ENCODE assay signal across 8 mouse cellular contexts in the genomic region with DNA sequence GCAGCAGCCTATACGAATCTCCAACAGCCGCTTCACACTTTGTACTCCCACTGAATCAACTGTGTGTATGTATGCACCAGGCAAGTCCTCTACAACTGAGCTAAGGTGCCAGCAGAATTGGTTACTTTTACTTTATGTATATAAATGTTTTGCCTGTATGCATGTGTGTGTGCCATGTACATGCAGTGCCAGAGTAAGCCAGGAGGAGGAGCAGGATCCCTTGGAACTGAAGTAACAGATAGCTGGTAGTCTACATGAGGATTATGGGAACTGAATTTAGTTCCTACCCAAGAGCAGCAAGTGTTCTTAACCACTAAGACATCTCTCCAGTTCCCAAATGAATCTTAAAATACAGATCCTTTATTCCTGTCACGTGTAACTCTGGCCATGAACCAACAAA. TPM values are rescaled to one million over a fixed set of nuclear protein-coding genes. Genes with fewer than 3 reads are reported as not detected.
A peak's percentile ranks its signal among the peaks of the same experiment; 100 is the strongest.
DNase-seq lines count a peak whose midpoint lies in the region.
"Had no signal": no experiment of that assay in that cellular context is flagged by ENCODE, and none has a peak within 500 bp of the region (broad histone marks: within the 10 kb centered on the region; RNA-seq: fewer than 3 reads in every experiment).

No protein-coding gene starts in this region.

- intact Hi-C loops in left cerebral cortex, postnatal 4 days (cut with DNase I), result no loop called here

- peak; percentile 11 for DNase-seq in left cerebral cortex, postnatal 4 days
- no peak for DNase-seq in left cerebral cortex, adult 18-20 months (ENCODE audit: low spot score in 2 of 2)
- DNase-seq in MEL-GATA-1-ER (ENCODE audit: extremely low read depth, low read depth), result peak; percentile 45
- peak; percentile 38 for DNase-seq in c-Kit-positive CD71-positive TER-119-negative erythroid progenitor cells, embryonic 14.5 days (ENCODE audit: low read depth)
- peak; percentile 53 to 69 for DNase-seq in kidney, postnatal 25 days
- DNase-seq in splenic B cell, adult 2 months (ENCODE audit: low read depth, low spot score), result peak; percentile 67
- DNase-seq in ovary, postnatal 10 days (ENCODE audit: low spot score), result no peak

- H3K36me3 ChIP-seq in splenic B cell, adult 2 months (ENCODE audit: control insufficient read depth, insufficient read depth, low read length, poor library complexity, severe bottlenecking), result no peaks in the 10 kb centered on the region

- no peaks in the 10 kb centered on the region for H3K27me3 ChIP-seq in splenic B cell, adult 2 months (ENCODE audit: control insufficient read depth, insufficient read depth, low read length, poor library complexity, severe bottlenecking)
- H3K27me3 ChIP-seq: embryonic facial prominence, embryonic 13.5 days had no signal

RNA-seq across cellular contexts. Expression of gene Mcam, which starts 48.0 kb away (rescaled TPM):
- total RNA-seq in left cerebral cortex, postnatal 4 days (2021), result 10 to 100 TPM; 13.7 to 16.9 TPM
- 10 to 100 TPM in 1 of 2 experiments, 1 to 10 TPM in 1; 8.7 to 10.3 TPM for total RNA-seq in left cerebral cortex, adult 18-20 months (2021)

RNA-seq across cellular contexts. Expression of gene Cbl, which starts 51.6 kb away (rescaled TPM):
- total RNA-seq in left cerebral cortex, postnatal 4 days (2021), result 10 to 100 TPM; 58.4 to 62.4 TPM
- total RNA-seq in left cerebral cortex, adult 18-20 months (2021), result 10 to 100 TPM; 51.1 to 56.3 TPM

RNA-seq across cellular contexts. Expression of gene Ccdc153, which starts 58.2 kb away (rescaled TPM):
- total RNA-seq in left cerebral cortex, postnatal 4 days (2021), result 1 to 10 TPM; 3.5 to 4.6 TPM
- 1 to 10 TPM in 1 of 2 experiments, not detected in 1; 1.8 TPM for total RNA-seq in left cerebral cortex, adult 18-20 months (2021)

Comparison
In these comparisons a context has a peak if more than half of its experiments do, and no peak if none do; other contexts are left out.
1. DNase-seq: peak in left cerebral cortex, postnatal 4 days (single experiment), MEL-GATA-1-ER (single experiment), c-Kit-positive CD71-positive TER-119-negative erythroid progenitor cells, embryonic 14.5 days (single experiment), kidney, postnatal 25 days (2 of 2) and splenic B cell, adult 2 months (single experiment); none in left cerebral cortex, adult 18-20 months (0 of 2) and ovary, postnatal 10 days (single experiment).